Mouse (Mus musculus): Measurements from ENCODE around the gene Foxp1. TPM values are rescaled to one million over a fixed set of nuclear protein-coding genes. Genes with fewer than 3 reads are reported as not detected.

The Foxp1 gene
- polyA plus RNA-seq, 1 experiment, result 68.1 TPM

DNA sequence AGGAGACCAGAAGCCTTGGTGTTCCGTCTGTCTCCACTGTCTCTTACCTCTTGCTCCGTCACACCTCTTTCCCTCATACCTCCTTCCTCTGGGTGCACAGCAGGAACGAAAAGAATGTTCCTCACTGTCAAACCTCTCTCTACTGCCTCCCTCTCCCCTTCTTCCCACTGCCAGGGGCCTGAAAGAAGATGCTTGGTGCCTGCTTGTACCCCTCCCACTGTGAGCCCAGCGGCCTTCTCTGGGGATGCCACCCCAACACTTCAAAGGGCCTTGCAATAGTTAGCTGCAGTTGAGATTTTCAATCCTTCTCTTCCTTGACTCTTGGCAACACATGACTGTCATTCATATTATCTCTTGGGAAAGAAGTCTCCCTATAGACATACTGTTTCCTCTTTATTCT, 339.7 kb downstream of the Foxp1 start:
- no peak for DNase-seq (ENCODE audit: low read depth)
- no peak for TF ChIP-seq CTCF (IDR thresholded peaks at IDR 0.05; ENCODE audit: borderline replicate concordance, extremely low read depth, insufficient read depth, insufficient read length)

DNA sequence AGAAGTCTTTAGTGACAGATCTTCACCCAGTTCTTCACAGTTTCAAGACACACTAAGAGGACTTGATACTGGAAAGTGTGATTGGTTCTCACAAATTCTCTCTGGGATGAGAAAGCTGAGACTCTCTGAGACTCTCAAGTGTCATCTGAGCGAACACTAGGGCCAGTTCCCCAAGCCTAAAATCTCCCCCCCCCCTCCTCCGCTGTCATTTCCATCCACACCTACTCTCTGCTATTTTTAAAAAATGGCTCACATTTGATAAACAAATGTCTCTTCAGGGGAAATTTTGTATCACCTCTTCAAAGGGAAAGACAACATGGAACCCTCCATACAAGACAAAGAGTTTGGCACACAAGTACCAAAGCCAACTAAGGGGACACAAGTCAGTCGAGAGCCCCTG, 346.3 kb downstream of the Foxp1 start:
- no peak for TF ChIP-seq CTCF (IDR thresholded peaks at IDR 0.05; ENCODE audit: borderline replicate concordance, extremely low read depth, insufficient read depth, insufficient read length)
- TF ChIP-seq POLR2A (IDR thresholded peaks at IDR 0.05; ENCODE audit: borderline replicate concordance, extremely low read depth, insufficient read depth, insufficient read length, poor library complexity, severe bottlenecking), result no peak
- no peak for DNase-seq (ENCODE audit: low read depth)

DNA sequence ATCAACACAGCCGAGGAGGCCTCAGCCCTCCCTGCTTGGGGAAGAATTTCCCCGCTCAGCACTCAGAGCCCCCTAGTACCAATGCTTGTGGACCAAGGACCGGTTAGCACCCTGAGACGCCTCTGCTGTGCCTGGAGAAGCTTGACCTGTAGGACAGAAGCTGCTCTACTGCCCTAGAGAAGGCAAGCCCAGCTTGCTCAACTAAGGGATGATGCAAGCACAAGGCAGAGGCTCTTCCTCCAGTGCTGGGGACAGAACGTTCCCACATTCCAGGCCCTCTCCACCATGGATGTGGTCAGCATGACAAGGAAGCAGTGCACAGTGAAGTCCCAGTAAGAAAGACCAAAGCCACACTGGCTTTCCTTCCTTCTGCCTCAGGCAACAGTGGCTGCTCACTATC, 347.1 kb downstream of the Foxp1 start:
- TF ChIP-seq CTCF (IDR thresholded peaks at IDR 0.05; ENCODE audit: borderline replicate concordance, extremely low read depth, insufficient read depth, insufficient read length) (no peak), POLR2A (IDR thresholded peaks at IDR 0.05; ENCODE audit: borderline replicate concordance, extremely low read depth, insufficient read depth, insufficient read length, poor library complexity, severe bottlenecking) (no peak)
- DNase-seq (ENCODE audit: low read depth), result no peak

DNA sequence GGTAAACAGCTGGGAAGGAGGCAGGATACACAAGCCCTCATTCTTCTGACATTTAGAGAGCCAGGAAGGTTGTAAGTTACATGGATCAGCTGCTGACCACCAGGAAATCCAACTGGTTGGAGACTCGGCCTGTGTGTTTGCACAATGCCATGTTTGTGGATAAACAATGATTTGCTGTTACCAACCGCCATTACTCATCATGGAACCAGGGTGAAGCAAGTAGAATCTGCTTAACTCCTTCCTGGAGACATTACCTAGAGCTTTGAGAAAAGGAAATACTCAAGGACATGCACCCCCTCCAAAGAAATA, 348.7 kb downstream of the Foxp1 start:
- TF ChIP-seq CTCF (IDR thresholded peaks at IDR 0.05; ENCODE audit: borderline replicate concordance, extremely low read depth, insufficient read depth, insufficient read length) (no peak), POLR2A (IDR thresholded peaks at IDR 0.05; ENCODE audit: borderline replicate concordance, extremely low read depth, insufficient read depth, insufficient read length, poor library complexity, severe bottlenecking) (no peak)
- no peak for DNase-seq (ENCODE audit: low read depth)

DNA sequence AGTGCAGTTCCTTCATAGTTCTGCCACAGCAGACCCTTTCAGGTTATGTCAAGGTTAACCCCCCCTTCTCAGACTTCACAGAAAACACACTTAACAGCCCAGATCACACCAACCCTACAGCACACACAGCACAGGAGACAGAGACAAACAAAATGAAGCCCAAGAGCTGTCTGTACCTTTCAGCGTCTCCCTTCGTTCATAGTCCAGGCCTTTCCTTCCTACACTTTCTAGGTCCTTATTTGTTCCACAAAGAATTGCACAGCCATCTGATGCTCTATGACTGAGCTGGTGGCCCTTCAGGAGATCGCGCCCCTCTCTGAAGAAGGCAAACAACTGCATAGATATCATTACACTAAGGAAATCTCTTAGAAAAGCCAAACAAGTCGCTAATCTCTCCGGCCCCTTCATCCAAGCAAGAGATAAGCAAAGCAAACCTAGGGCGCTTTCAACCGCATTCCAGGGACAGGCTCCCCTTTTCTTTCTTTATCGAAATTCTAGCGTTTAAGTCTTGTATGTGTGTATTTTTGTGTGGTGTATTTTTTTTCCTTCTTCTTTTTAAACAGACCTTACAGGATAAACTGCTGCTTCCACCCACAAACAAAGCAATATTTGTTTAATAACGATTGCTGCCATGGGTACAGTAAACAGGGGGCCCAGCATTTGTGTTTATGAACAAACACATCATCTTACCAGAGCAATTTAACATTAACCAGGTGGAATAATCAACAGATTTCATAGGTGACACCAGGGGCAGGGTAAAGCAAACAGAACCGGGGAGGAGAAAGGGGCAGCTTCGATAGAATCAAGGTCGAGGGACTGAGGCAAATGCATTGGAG, 349.2 kb downstream of the Foxp1 start:
- TF ChIP-seq CTCF (IDR thresholded peaks at IDR 0.05; ENCODE audit: borderline replicate concordance, extremely low read depth, insufficient read depth, insufficient read length), result no peak
- TF ChIP-seq POLR2A (IDR thresholded peaks at IDR 0.05; ENCODE audit: borderline replicate concordance, extremely low read depth, insufficient read depth, insufficient read length, poor library complexity, severe bottlenecking), result no peak
- DNase-seq (ENCODE audit: low read depth), result no peak

DNA sequence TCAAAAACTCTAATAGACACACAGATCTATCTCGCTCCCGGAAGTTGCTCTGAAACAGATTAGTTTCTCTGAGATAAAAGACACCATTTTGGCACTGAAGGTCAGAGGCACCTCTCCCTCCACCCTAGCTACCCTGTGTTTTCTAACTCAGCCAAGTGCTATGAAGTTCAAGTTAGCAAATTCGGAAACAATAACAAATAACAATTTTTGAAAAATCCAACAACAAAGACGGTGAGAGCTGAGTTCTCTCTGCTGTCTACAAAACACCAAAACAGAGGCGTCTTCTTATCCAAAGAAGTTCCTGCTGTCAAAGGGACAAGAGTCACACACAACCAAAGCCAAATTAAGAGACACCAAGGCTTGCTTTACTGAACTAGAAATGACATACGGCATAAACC, 349.9 kb downstream of the Foxp1 start:
- no peak for DNase-seq (ENCODE audit: low read depth)
- no peak for TF ChIP-seq CTCF (IDR thresholded peaks at IDR 0.05; ENCODE audit: borderline replicate concordance, extremely low read depth, insufficient read depth, insufficient read length)
- TF ChIP-seq POLR2A (IDR thresholded peaks at IDR 0.05; ENCODE audit: borderline replicate concordance, extremely low read depth, insufficient read depth, insufficient read length, poor library complexity, severe bottlenecking), result no peak

DNA sequence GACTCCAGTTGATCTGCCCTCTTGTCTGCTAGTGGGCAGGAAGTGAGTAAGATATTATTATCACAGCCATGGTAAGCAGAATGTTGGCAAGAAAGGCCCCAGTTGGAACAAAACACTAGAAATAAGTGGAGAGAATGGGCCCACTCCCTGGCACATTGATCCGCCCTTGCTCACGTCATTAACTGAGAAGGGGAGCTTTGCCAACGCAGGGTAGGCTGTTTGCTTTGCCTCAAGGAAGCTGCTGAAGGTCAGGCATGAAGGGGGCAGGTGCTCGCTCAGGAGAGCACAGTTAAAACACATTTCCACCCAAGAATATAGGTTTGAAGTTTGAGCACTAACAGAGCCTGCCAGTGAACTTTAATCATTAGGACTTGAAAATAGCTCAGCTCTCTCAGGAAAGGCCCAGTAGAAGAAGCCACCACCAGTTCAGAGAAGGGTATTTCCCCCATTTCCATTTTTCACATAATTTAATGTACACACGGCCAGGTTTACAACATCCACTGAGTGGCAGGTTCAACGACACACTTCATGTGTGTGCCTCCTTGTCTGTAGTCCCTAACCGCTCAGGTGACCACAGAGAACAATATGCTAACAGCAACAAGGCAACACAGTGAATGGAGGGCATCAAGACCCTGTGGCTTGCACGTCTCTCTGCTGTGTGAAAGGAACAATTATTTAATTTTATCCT, 350.5 kb downstream of the Foxp1 start:
- TF ChIP-seq CTCF (IDR thresholded peaks at IDR 0.05; ENCODE audit: borderline replicate concordance, extremely low read depth, insufficient read depth, insufficient read length) (no peak), POLR2A (IDR thresholded peaks at IDR 0.05; ENCODE audit: borderline replicate concordance, extremely low read depth, insufficient read depth, insufficient read length, poor library complexity, severe bottlenecking) (no peak)
- DNase-seq (ENCODE audit: low read depth), result peak; percentile 44

DNA sequence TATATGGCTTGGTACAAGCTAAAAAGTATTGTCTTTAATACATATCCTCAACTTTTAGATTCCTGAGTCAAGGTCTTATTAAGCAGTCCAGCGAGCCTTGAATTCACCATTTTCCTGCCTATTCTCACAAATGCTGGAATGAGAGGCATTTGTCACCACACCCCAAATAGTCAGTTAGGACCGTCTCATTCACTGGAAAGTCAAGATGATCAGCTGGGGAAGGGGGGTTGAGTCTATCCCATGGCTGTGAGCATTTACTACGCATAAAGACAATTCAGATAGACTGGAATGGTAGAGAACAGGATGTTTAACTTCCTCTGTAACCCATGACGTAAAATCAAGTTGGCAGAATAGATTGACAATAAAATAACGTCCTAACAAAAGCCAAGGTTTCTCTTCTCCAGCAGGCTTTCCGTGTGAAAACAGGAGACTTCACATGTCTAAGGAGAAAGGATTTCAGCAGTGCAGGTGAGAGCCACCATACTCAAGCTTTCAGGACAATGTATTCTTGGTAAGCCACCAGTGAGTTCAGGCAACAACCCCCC, 351.2 kb downstream of the Foxp1 start:
- no peak for TF ChIP-seq CTCF (IDR thresholded peaks at IDR 0.05; ENCODE audit: borderline replicate concordance, extremely low read depth, insufficient read depth, insufficient read length)
- no peak for TF ChIP-seq POLR2A (IDR thresholded peaks at IDR 0.05; ENCODE audit: borderline replicate concordance, extremely low read depth, insufficient read depth, insufficient read length, poor library complexity, severe bottlenecking)

DNA sequence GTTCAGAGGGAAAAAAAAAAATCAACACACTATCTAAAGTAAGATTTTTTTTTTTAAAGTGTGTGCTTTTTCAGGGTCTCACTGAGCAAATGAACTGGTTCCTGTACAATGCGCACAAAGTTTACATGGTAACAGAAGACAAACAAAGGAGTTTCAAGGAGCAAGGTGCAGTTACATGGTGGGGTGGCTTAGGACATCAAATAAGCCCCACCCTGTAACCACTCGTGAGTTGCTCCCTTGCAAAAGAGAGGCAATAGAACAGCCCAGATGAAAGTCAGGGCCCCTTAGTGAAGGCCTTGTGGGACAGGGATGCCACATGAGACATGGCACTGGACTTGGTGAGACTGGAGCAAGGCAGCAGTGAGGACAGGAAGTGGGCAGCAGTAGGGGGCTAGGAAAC, 353.8 kb downstream of the Foxp1 start:
- TF ChIP-seq POLR2A (IDR thresholded peaks at IDR 0.05; ENCODE audit: borderline replicate concordance, extremely low read depth, insufficient read depth, insufficient read length, poor library complexity, severe bottlenecking) (no peak), CTCF (IDR thresholded peaks at IDR 0.05; ENCODE audit: borderline replicate concordance, extremely low read depth, insufficient read depth, insufficient read length) (no peak)
- no peak for DNase-seq (ENCODE audit: low read depth)

More for the DNA sequence above, 351.2 kb downstream of the Foxp1 start:
- DNase-seq (ENCODE audit: low read depth), result no peak

DNA sequence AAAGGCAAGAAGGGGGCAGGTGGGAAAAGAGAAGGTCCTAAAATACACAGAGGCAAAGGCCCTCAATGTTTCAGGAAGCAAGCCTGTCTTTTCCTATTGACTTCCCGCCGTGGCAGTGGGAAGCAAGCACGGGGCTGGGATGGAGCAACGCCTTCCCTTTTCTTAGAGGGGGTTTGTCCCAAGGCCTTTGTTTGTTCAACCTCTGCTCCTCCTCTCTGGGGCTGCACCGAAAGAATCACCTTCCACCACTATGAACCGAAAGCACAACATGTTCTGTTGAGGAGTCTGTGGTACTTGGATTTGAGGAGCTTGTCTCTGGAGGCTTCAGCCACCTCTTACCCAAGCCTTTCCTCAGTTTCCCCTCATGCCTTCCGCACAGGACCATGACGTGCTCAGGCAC, 355.5 kb downstream of the Foxp1 start:
- TF ChIP-seq POLR2A (IDR thresholded peaks at IDR 0.05; ENCODE audit: borderline replicate concordance, extremely low read depth, insufficient read depth, insufficient read length, poor library complexity, severe bottlenecking) (no peak), CTCF (IDR thresholded peaks at IDR 0.05; ENCODE audit: borderline replicate concordance, extremely low read depth, insufficient read depth, insufficient read length) (no peak)
- no peak for DNase-seq (ENCODE audit: low read depth)

DNA sequence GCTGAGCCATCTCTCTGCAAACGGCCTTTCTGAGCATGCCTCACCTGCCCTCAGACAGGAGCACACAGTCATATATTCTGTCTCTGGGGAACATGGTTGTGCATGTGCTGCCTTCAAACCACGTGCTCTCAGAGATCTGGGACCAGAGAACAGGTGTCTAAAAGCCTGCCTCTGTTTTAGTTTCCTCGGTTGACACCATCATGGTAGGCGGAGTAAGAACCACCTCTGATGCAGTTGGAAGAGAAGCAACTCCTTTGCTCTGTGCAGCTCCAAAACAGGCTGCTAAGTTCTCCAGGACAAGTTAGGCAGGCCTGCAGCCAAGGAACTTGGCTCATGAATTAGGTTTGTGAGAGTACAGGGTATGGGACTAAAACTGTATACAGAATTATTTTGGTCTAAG, 356.4 kb downstream of the Foxp1 start:
- DNase-seq (ENCODE audit: low read depth), result no peak
- TF ChIP-seq CTCF (IDR thresholded peaks at IDR 0.05; ENCODE audit: borderline replicate concordance, extremely low read depth, insufficient read depth, insufficient read length), result no peak
- no peak for TF ChIP-seq POLR2A (IDR thresholded peaks at IDR 0.05; ENCODE audit: borderline replicate concordance, extremely low read depth, insufficient read depth, insufficient read length, poor library complexity, severe bottlenecking)

DNA sequence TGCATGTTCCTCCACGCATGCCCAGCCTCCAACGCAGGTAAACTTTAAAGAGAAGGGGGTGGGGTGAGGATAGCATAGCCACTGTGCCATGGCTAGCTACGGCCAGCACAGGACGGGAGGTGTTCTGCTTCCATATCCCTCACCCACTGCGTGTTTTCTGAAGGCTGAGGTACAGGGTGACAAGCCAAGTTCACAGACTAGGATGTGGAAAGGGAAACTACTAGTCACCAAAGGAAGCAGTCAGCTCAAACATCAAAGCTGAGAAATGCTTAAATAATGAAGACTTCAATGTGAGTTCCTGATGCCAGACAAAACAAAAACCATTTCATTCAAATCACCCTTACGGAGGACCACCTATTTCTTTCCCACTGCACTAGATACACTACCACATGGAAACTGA, 357.8 kb downstream of the Foxp1 start:
- DNase-seq (ENCODE audit: low read depth), result no peak
- no peak for TF ChIP-seq POLR2A (IDR thresholded peaks at IDR 0.05; ENCODE audit: borderline replicate concordance, extremely low read depth, insufficient read depth, insufficient read length, poor library complexity, severe bottlenecking)
- TF ChIP-seq CTCF (IDR thresholded peaks at IDR 0.05; ENCODE audit: borderline replicate concordance, extremely low read depth, insufficient read depth, insufficient read length), result no peak

Data from brain, embryonic 14.5 days (tissue).